Mouse (Mus musculus) layer of hippocampus, adult 2 months (tissue): ENCODE measurements around the gene Rapgef1. TPM values are rescaled to one million over a fixed set of nuclear protein-coding genes. Genes with fewer than 3 reads are reported as not detected.

Experiments used
- DNase-seq, 2 experiments: peaks; one replicate each; pipeline ENCODE4 v3.0.0; 2022; ENCODE audit warnings: low spot score in 2 of 2
- H3K27ac ChIP-seq: fragments of 200-600 bp; 2 replicates; pipeline ENCODE4 v1.8.1; 2022
- H3K4me3 ChIP-seq: fragments of 200-600 bp; 2 replicates; pipeline ENCODE4 v1.8.1; 2022; ENCODE audit warnings: mild to moderate bottlenecking
- CTCF ChIP-seq: fragments of 200-600 bp; conservative IDR thresholded peaks from 2 replicates; pipeline ENCODE4 v1.8.1; 2022; ENCODE audit warnings: antibody characterized with exemption, mild to moderate bottlenecking, moderate library complexity
- total RNA-seq, 2 experiments: library from RNA; stranded (reverse); gene quantifications; 2 replicates each; pipeline ENCODE4 v1.2.3; 2021

Gene Rapgef1
- total RNA-seq, 2 experiments from 2014 or later, result 91.3 to 94.9 TPM

- Histone ChIP-seq H3K4me3 (no peak overlapping the region), H3K27ac (no peak overlapping the region)
- TF ChIP-seq CTCF, result no peak
- no peak for DNase-seq
Observed at GRCm38 (mm10) chr2:29656095-29656494, 36.6 kb downstream of the Rapgef1 start.

GRCm38 (mm10) chr2:29657089-29657488 is 37.6 kb downstream of the Rapgef1 start:
- no peak for DNase-seq
- TF ChIP-seq CTCF, result no peak
- Histone ChIP-seq H3K4me3 (no peak overlapping the region), H3K27ac (no peak overlapping the region)

GRCm38 (mm10) chr2:29661751-29662191 is 42.3 kb downstream of the Rapgef1 start:
- no peak overlapping the region for H3K4me3 ChIP-seq
- TF ChIP-seq CTCF, result no peak
- no peak for DNase-seq
- peak overlapping the region; percentile 39; the same call in 1 of the 2 replicates for H3K27ac ChIP-seq

- no peak for TF ChIP-seq CTCF
- H3K4me3 ChIP-seq, result no peak overlapping the region
- H3K27ac ChIP-seq, result peak overlapping the region; percentile 69
Observed at GRCm38 (mm10) chr2:29663260-29663877, 43.8 kb downstream of the Rapgef1 start.

GRCm38 (mm10) chr2:29665421-29665820 is 45.9 kb downstream of the Rapgef1 start:
- no peak for DNase-seq
- H3K27ac ChIP-seq, result no peak overlapping the region
- TF ChIP-seq CTCF, result peak; percentile 55
- H3K4me3 ChIP-seq, result no peak overlapping the region

More at GRCm38 (mm10) chr2:29663260-29663877, 43.8 kb downstream of the Rapgef1 start:
- DNase-seq, result no peak

GRCm38 (mm10) chr2:29666589-29666988 is 47.1 kb downstream of the Rapgef1 start:
- no peak for DNase-seq
- TF ChIP-seq CTCF, result no peak
- H3K27ac ChIP-seq, result 0 out of 2 replicates have a peak overlapping the region, but pooled peaks have one; percentile 23
- no peak overlapping the region for H3K4me3 ChIP-seq

- no peak for DNase-seq
- TF ChIP-seq CTCF, result no peak
- Histone ChIP-seq H3K27ac (no peak overlapping the region), H3K4me3 (no peak overlapping the region)
Observed at GRCm38 (mm10) chr2:29667109-29667508, 47.6 kb downstream of the Rapgef1 start.

GRCm38 (mm10) chr2:29668011-29668691 is 48.6 kb downstream of the Rapgef1 start:
- H3K4me3 ChIP-seq, result no peak overlapping the region
- TF ChIP-seq CTCF, result no peak
- peak overlapping the region; percentile 89 for H3K27ac ChIP-seq
- DNase-seq, result no peak

- Histone ChIP-seq H3K27ac (peak overlapping the region; percentile 89), H3K4me3 (no peak overlapping the region)
- DNase-seq, result no peak
- TF ChIP-seq CTCF, result no peak
Observed at GRCm38 (mm10) chr2:29668963-29669362, 49.4 kb downstream of the Rapgef1 start.

GRCm38 (mm10) chr2:29669711-29670110 is 50.2 kb downstream of the Rapgef1 start:
- no peak for TF ChIP-seq CTCF
- DNase-seq, result no peak
- H3K4me3 ChIP-seq, result no peak overlapping the region
- H3K27ac ChIP-seq, result peak overlapping the region; percentile 89

GRCm38 (mm10) chr2:29670231-29670991 is 50.9 kb downstream of the Rapgef1 start:
- peak; percentile 47 to 68 for DNase-seq
- TF ChIP-seq CTCF, result peak; percentile 77
- Histone ChIP-seq H3K4me3 (no peak overlapping the region; the same call in 1 of the 2 replicates), H3K27ac (peak overlapping the region; percentile 89)

GRCm38 (mm10) chr2:29671374-29671773 is 51.9 kb downstream of the Rapgef1 start:
- no peak for DNase-seq
- Histone ChIP-seq H3K4me3 (no peak overlapping the region), H3K27ac (peak overlapping the region; percentile 89)
- no peak for TF ChIP-seq CTCF

- TF ChIP-seq CTCF, result no peak
- H3K27ac ChIP-seq, result peak overlapping the region; percentile 89
- H3K4me3 ChIP-seq, result no peak overlapping the region
- DNase-seq, result no peak
Observed at GRCm38 (mm10) chr2:29671856-29672255, 52.3 kb downstream of the Rapgef1 start.
